Mouse (Mus musculus) ES-E14 (cell line): ENCODE measurements around the gene Ihh. TPM values are rescaled to one million over a fixed set of nuclear protein-coding genes. Genes with fewer than 3 reads are reported as not detected.

Experiments used
- DNase-seq: peaks from one replicate; pipeline ENCODE4 v3.0.0-alpha.2; 2013; ENCODE audit warnings: low read depth, low spot score
- H3K27ac ChIP-seq: 2 replicates; pipeline ENCODE4 v1.5.1; 2012; ENCODE audit warnings: low read depth, mild to moderate bottlenecking, low read length, moderate library complexity, mixed read lengths; ENCODE audit not compliant: poor library complexity, insufficient read depth, severe bottlenecking
- H3K36me3 ChIP-seq: 2 replicates; pipeline ENCODE4 v1.6.1; 2012; ENCODE audit warnings: mild to moderate bottlenecking, low read length, moderate library complexity, mixed read lengths; ENCODE audit not compliant: control insufficient read depth, poor library complexity, insufficient read depth, severe bottlenecking
- H3K4me1 ChIP-seq, 2 experiments: fragments of 150-350 bp in 1 of 2; sonication (generic) in 1 of 2; 2 replicates each; pipeline ENCODE4 v1.6.1; 2012; ENCODE audit warnings: low read length in 2 of 2, mild to moderate bottlenecking in 1 of 2, mixed read lengths in 1 of 2; ENCODE audit not compliant: control insufficient read depth in 2 of 2, insufficient read depth in 2 of 2, poor library complexity in 1 of 2
- H3K4me3 ChIP-seq, 2 experiments: fragments of 150-350 bp in 1 of 2; sonication (generic) in 1 of 2; 2 replicates each; pipeline ENCODE4 v1.5.1; 2012; ENCODE audit warnings: low read length in 2 of 2, low read depth in 1 of 2, mild to moderate bottlenecking in 1 of 2, mixed read lengths in 1 of 2; ENCODE audit not compliant: insufficient read depth in 1 of 2, poor library complexity in 1 of 2, severe bottlenecking in 1 of 2
- H3K9ac ChIP-seq: 2 replicates; pipeline ENCODE4 v1.6.1; 2012; ENCODE audit warnings: low read depth, mild to moderate bottlenecking, low read length, mixed read lengths; ENCODE audit not compliant: poor library complexity, insufficient read depth, severe bottlenecking
- H3K9me3 ChIP-seq: fragments of 150-350 bp; sonication (generic); 2 replicates; pipeline ENCODE4 v1.6.1; 2012; ENCODE audit warnings: low read depth, mild to moderate bottlenecking, low read length; ENCODE audit not compliant: control insufficient read depth, insufficient read depth
- CHD2 ChIP-seq: IDR thresholded peaks from 2 replicates; pipeline ENCODE4 v1.6.1; 2014; ENCODE audit warnings: mild to moderate bottlenecking, low read depth, low read length, inconsistent platforms
- HCFC1 ChIP-seq: IDR thresholded peaks from 2 replicates; pipeline ENCODE4 v1.6.1; 2012; ENCODE audit warnings: low read length, inconsistent platforms, borderline replicate concordance; ENCODE audit not compliant: insufficient read depth
- MAFK ChIP-seq: IDR thresholded peaks from 2 replicates; pipeline ENCODE4 v1.6.1; 2014; ENCODE audit warnings: mild to moderate bottlenecking, low read depth, low read length, inconsistent platforms; ENCODE audit not compliant: insufficient read depth
- ZC3H11A ChIP-seq: IDR thresholded peaks from 2 replicates; pipeline ENCODE4 v1.6.1; 2012; ENCODE audit warnings: low read depth, mild to moderate bottlenecking, inconsistent platforms, low read length, borderline replicate concordance
- ZNF384 ChIP-seq: IDR thresholded peaks from 2 replicates; pipeline ENCODE4 v1.6.1; 2012; ENCODE audit warnings: low read depth, low read length, inconsistent platforms
- in situ Hi-C, 2 experiments: fragments of 600-800 bp; cut with MboI; formaldehyde crosslinking; loops; one replicate each; pipeline ENCODE4 v1.15.1; 2025; ENCODE audit warnings: low sequenced_read_pairs in 2 of 2, inconsistent platforms in 1 of 2; ENCODE audit not compliant: unreplicated experiment in 2 of 2
- total RNA-seq: library from RNA; depleted of rRNA; stranded (reverse); fragments of 300-350 nt; gene quantifications from 2 replicates; pipeline ENCODE4 v1.2.3, GENCODE M21; 2012

Ihh gene
- total RNA-seq, 1 experiment, result 0.67 TPM

DNA sequence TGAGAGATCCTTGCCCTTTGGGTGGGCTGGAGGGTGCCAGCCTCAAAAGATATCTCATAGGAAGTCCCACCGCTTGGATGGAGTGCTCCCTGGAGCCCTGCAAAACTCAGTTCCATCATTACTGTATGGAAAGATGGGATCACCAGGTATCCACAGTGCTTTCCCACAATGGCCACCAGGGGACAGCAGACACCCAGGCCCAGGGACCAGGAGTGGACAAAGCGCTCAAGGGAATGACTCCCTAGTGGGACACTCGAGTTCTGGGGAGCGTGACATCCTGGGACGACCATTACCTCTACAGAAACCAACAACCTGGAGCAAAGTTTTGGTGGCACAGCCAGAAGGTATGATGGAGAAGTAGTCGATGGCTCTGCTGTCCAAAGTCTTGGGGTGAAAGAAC lies 24.8 kb downstream of the Ihh start:
- Histone ChIP-seq H3K27ac (no peak overlapping the region), H3K4me1 (peaks cover 3 to 4% of the 10 kb centered on the region in 2 experiments; a peak in 2 of 4 replicates), H3K9me3 (no peaks in the 10 kb centered on the region), H3K36me3 (no peaks in the 10 kb centered on the region), H3K9ac (no peak overlapping the region), H3K4me3 (no peak overlapping the region)
- DNase-seq, result no peak
- in situ Hi-C loops, result no loop called here
- TF ChIP-seq ZC3H11A (0 out of 2 replicates have a peak, but pooled peaks have one; percentile 15), CHD2 (no peak)

DNA sequence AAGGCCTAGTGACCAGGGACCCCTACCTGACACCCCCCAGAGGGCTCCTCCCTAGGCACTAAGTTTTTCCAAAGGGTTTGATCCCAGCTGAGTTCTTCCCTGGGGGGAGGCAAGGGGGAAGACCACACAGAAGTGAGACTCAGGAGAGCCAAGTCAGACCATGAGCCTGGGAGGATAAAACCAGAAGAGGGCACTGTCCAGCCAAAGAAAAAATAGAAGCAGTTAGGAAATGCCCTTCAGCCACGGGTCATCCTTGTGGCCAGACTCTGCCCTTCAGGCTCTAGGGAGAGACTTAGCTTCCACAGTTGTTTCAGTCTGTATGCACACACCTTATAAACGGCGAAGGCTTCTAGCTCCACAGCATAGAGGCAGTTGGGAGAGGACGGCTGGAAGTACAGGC lies 27.0 kb downstream of the Ihh start:
- Histone ChIP-seq H3K9ac (no peak overlapping the region), H3K4me3 (no peak overlapping the region), H3K9me3 (no peaks in the 10 kb centered on the region), H3K27ac (no peak overlapping the region), H3K36me3 (no peaks in the 10 kb centered on the region), H3K4me1 (peaks cover 3 to 4% of the 10 kb centered on the region in 2 experiments; a peak in 2 of 4 replicates)
- in situ Hi-C loops, result no loop called here
- DNase-seq, result no peak
- TF ChIP-seq HCFC1, result no peak
- TF ChIP-seq ZNF384, result no peak
- TF ChIP-seq ZC3H11A, result no peak
- TF ChIP-seq CHD2, result no peak
- no peak for TF ChIP-seq MAFK

DNA sequence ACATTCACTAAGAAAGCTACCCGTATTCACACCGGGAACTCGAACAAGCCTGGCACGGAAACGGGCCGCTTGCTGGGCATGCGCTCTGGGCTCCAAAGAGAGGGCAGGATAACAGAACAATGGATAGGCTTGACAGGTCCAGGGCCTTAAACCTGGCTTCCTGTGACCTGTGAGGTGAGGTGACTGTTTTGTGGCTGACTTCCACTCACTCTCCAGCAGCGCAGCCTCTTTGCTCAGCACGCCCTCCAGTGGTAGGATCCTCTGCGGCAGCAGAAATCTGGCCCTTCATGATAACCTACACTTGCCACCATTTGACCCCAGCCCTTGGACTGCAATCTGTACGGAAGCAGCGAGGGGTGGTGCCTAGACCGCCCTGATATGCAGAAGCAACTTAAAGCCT lies 35.8 kb downstream of the Ihh start:
- in situ Hi-C loops, result no loop called here
- DNase-seq, result no peak
- Histone ChIP-seq H3K4me1 (no peaks in the 10 kb centered on the region; a peak in 1 of 4 replicates), H3K4me3 (no peak overlapping the region), H3K9ac (no peak overlapping the region), H3K27ac (no peak overlapping the region), H3K9me3 (no peaks in the 10 kb centered on the region), H3K36me3 (no peaks in the 10 kb centered on the region)
- TF ChIP-seq MAFK, result no peak
- TF ChIP-seq CHD2, result no peak
- no peak for TF ChIP-seq HCFC1
- TF ChIP-seq ZNF384, result no peak
- no peak for TF ChIP-seq ZC3H11A

DNA sequence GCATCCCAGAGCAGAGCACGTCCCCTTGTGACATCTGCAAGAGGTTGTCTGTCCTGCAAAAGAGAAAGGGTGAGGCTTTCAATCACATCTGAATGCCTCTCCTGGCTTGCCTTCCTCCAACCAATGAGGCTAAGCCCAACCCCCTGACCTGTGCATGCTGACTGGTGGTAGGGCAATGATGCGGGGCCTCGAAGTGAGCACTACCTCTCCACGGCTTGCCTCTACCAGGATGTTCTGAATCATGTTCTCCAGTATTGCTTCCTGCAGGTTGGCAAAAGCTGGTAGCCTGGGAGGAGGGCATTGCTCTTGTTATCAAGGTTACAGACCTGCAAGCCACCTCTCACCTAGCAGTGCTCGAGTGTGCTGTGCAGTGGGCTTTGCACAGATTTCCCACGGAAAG lies 49.3 kb downstream of the Ihh start:
- Histone ChIP-seq H3K9ac (no peak overlapping the region), H3K4me3 (no peak overlapping the region), H3K27ac (no peak overlapping the region), H3K9me3 (no peaks in the 10 kb centered on the region), H3K36me3 (no peaks in the 10 kb centered on the region), H3K4me1 (peaks cover 0 to 11% of the 10 kb centered on the region in 2 experiments; a peak in 1 of 4 replicates)
- DNase-seq, result no peak
- TF ChIP-seq ZC3H11A (no peak), CHD2 (no peak), HCFC1 (no peak), MAFK (no peak), ZNF384 (no peak)
- in situ Hi-C loops, result no loop called here

DNA sequence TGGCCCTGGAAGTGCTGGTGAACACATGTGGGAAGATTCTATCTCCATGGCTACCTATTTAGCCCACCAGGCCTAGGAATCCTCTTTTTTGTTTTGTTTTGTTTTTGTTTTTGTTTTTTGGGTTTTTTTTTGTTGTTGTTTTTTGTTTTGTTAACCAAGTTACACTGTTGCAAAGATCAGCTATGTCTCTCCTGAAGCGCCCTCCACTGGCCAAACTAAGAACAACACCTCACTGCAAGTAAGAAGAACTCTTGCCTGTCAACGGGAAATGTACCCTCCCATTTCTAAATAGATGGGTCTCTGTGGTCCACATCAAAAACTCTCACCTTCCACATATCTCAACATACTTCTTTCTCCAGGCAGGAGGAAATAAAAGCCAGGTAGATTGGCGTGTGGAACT lies 49.8 kb downstream of the Ihh start:
- no peak overlapping the region for H3K9ac ChIP-seq

More for the DNA sequence above, 49.8 kb downstream of the Ihh start:
- no peaks in the 10 kb centered on the region for H3K9me3 ChIP-seq
- no peak overlapping the region for H3K4me3 ChIP-seq
- DNase-seq, result peak; percentile 87
- peaks cover 0 to 11% of the 10 kb centered on the region in 2 experiments; a peak in 1 of 4 replicates for H3K4me1 ChIP-seq
- in situ Hi-C loops, result no loop called here
- no peaks in the 10 kb centered on the region for H3K36me3 ChIP-seq
- no peak overlapping the region for H3K27ac ChIP-seq
- TF ChIP-seq ZNF384, result no peak
- TF ChIP-seq MAFK, result no peak
- no peak for TF ChIP-seq ZC3H11A
- TF ChIP-seq HCFC1, result no peak
- no peak for TF ChIP-seq CHD2
